Mouse (Mus musculus) MEL (cell line): ENCODE measurements at regions not wholly inside any gene's neighbourhood (a gene's known extent, or its start where the extent isn't known, plus 50 kb on each side); places are given as distances from the start of the nearest gene placed in this dataset.

Source experiments
- DNase-seq: peaks from one replicate; pipeline ENCODE4 v3.0.0; 2011; ENCODE audit warnings: low read depth, low spot score
- H3K27ac ChIP-seq: 2 replicates; pipeline ENCODE4 v1.5.1; 2012; ENCODE audit warnings: low read depth, mild to moderate bottlenecking, control low read depth, low read length, moderate library complexity; ENCODE audit not compliant: control insufficient read depth
- H3K27me3 ChIP-seq, 2 experiments: fragments of 150-350 bp in 1 of 2; sonication (generic) in 1 of 2; 2 replicates each; pipeline ENCODE4 v1.6.1; 2012; ENCODE audit warnings: low read length in 2 of 2, mild to moderate bottlenecking in 2 of 2, improper control_type of control experiment in 1 of 2, moderate library complexity in 1 of 2; ENCODE audit not compliant: insufficient read depth in 2 of 2, control insufficient read depth in 1 of 2
- H3K36me3 ChIP-seq, 2 experiments: 2 replicates each; pipeline ENCODE4 v1.6.1; 2012 to 2014; ENCODE audit warnings: low read length in 2 of 2, improper control_type of control experiment in 1 of 2, inconsistent platforms in 1 of 2, mild to moderate bottlenecking in 1 of 2; ENCODE audit not compliant: insufficient read depth in 2 of 2, control insufficient read depth in 1 of 2
- H3K4me1 ChIP-seq, 2 experiments: fragments of 150-350 bp in 1 of 2; sonication (generic) in 1 of 2; 2 replicates each; pipeline ENCODE4 v1.6.1; 2012; ENCODE audit warnings: low read length in 2 of 2, improper control_type of control experiment in 1 of 2, mild to moderate bottlenecking in 1 of 2; ENCODE audit not compliant: insufficient read depth in 2 of 2, control insufficient read depth in 1 of 2
- H3K4me3 ChIP-seq, 2 experiments: fragments of 150-350 bp in 1 of 2; sonication (generic) in 1 of 2; 2 replicates each; pipeline ENCODE4 v1.5.1; 2012; ENCODE audit warnings: low read depth in 2 of 2, low read length in 2 of 2, mild to moderate bottlenecking in 2 of 2, moderate library complexity in 2 of 2, control low read depth in 1 of 2, improper control_type of control experiment in 1 of 2; ENCODE audit not compliant: control insufficient read depth in 1 of 2, insufficient read depth in 1 of 2
- H3K79me2 ChIP-seq: 2 replicates; pipeline ENCODE4 v1.6.1; 2012; ENCODE audit warnings: mild to moderate bottlenecking, low read length, moderate library complexity; ENCODE audit not compliant: control insufficient read depth, poor library complexity, insufficient read depth
- H3K9ac ChIP-seq: 2 replicates; pipeline ENCODE4 v1.6.1; 2012; ENCODE audit warnings: low read depth, mild to moderate bottlenecking, control low read depth, low read length, moderate library complexity; ENCODE audit not compliant: control insufficient read depth, poor library complexity, severe bottlenecking
- H3K9me3 ChIP-seq: fragments of 150-350 bp; sonication (generic); replicated peaks from 2 replicates; pipeline ENCODE4 v1.6.1; 2012; ENCODE audit warnings: mild to moderate bottlenecking, low read length, improper control_type of control experiment, moderate library complexity; ENCODE audit not compliant: insufficient read depth
- CHD2 ChIP-seq: IDR thresholded peaks from 2 replicates; pipeline ENCODE4 v1.6.1; 2011; ENCODE audit warnings: low read length, improper control_type of control experiment
- E2F4 ChIP-seq: IDR thresholded peaks from 2 replicates; pipeline ENCODE4 v1.6.1; 2011; ENCODE audit warnings: low read depth, low read length, improper control_type of control experiment, borderline replicate concordance
- EP300 ChIP-seq, 2 experiments: IDR thresholded peaks; 2 replicates each; pipeline ENCODE4 v1.6.1; 2011; ENCODE audit warnings: improper control_type of control experiment in 2 of 2, low read length in 2 of 2, low read depth in 1 of 2, mild to moderate bottlenecking in 1 of 2
- GABPA ChIP-seq: IDR thresholded peaks from 2 replicates; pipeline ENCODE4 v1.6.1; 2012; ENCODE audit warnings: low read depth, mild to moderate bottlenecking, inconsistent platforms, low read length, improper control_type of control experiment, moderate library complexity
- GATA1 ChIP-seq: IDR thresholded peaks from 2 replicates; pipeline ENCODE4 v1.6.1; 2011; ENCODE audit warnings: low read depth, low read length, improper control_type of control experiment
- HCFC1 ChIP-seq: IDR thresholded peaks from 2 replicates; pipeline ENCODE4 v1.6.1; 2012; ENCODE audit warnings: low read depth, mild to moderate bottlenecking, inconsistent platforms, low read length, improper control_type of control experiment, moderate library complexity
- JUND ChIP-seq: IDR thresholded peaks from 2 replicates; pipeline ENCODE4 v1.6.1; 2011; ENCODE audit warnings: low read depth, mild to moderate bottlenecking, improper control_type of control experiment, low read length
- KAT2A ChIP-seq: conservative IDR thresholded peaks from 2 replicates; pipeline ENCODE4 v1.6.1; 2012; ENCODE audit warnings: low read depth, low read length, improper control_type of control experiment, inconsistent platforms
- MAFK ChIP-seq: IDR thresholded peaks from 2 replicates; pipeline ENCODE4 v1.6.1; 2011; ENCODE audit warnings: low read depth, mild to moderate bottlenecking, low read length, improper control_type of control experiment, borderline replicate concordance
- MAZ ChIP-seq: IDR thresholded peaks from 2 replicates; pipeline ENCODE4 v1.6.1; 2012; ENCODE audit warnings: low read depth, mild to moderate bottlenecking, inconsistent platforms, low read length, improper control_type of control experiment
- MEF2A ChIP-seq: IDR thresholded peaks from 2 replicates; pipeline ENCODE4 v1.6.1; 2014; ENCODE audit warnings: low read depth, mild to moderate bottlenecking, inconsistent platforms, low read length, improper control_type of control experiment; ENCODE audit not compliant: poor library complexity, insufficient replicate concordance, severe bottlenecking; ENCODE audit errors: extremely low read depth
- MYC ChIP-seq: IDR thresholded peaks from 2 replicates; pipeline ENCODE4 v1.6.1; 2011; ENCODE audit warnings: low read depth, mild to moderate bottlenecking, low read length, improper control_type of control experiment, moderate library complexity
- NELFE ChIP-seq: IDR thresholded peaks from 2 replicates; pipeline ENCODE4 v1.6.1; 2011; ENCODE audit warnings: low read depth, low read length, improper control_type of control experiment
- NRF1 ChIP-seq: IDR thresholded peaks from 2 replicates; pipeline ENCODE4 v1.6.1; 2014; ENCODE audit warnings: low read depth, mild to moderate bottlenecking, inconsistent platforms, low read length, improper control_type of control experiment, moderate library complexity; ENCODE audit not compliant: poor library complexity, insufficient read depth, severe bottlenecking
- RCOR1 ChIP-seq: IDR thresholded peaks from 2 replicates; pipeline ENCODE4 v1.6.1; 2012; ENCODE audit warnings: low read depth, mild to moderate bottlenecking, inconsistent platforms, low read length, improper control_type of control experiment
- SIN3A ChIP-seq: IDR thresholded peaks from 2 replicates; pipeline ENCODE4 v1.6.1; 2012; ENCODE audit warnings: low read length, improper control_type of control experiment, inconsistent platforms
- TAL1 ChIP-seq: IDR thresholded peaks from 2 replicates; pipeline ENCODE4 v1.6.1; 2012; ENCODE audit warnings: mild to moderate bottlenecking, inconsistent platforms, low read length, moderate library complexity, mixed read lengths
- TCF12 ChIP-seq: IDR thresholded peaks from 2 replicates; pipeline ENCODE4 v1.6.1; 2014; ENCODE audit warnings: low read depth, mild to moderate bottlenecking, inconsistent platforms, low read length, improper control_type of control experiment, moderate library complexity
- UBTF ChIP-seq: IDR thresholded peaks from 2 replicates; pipeline ENCODE4 v1.6.1; 2012; ENCODE audit warnings: low read depth, mild to moderate bottlenecking, inconsistent platforms, low read length, improper control_type of control experiment, moderate library complexity, borderline replicate concordance; ENCODE audit not compliant: insufficient read depth
- ZC3H11A ChIP-seq: IDR thresholded peaks from 2 replicates; pipeline ENCODE4 v1.6.1; 2012; ENCODE audit warnings: low read depth, mild to moderate bottlenecking, inconsistent platforms, low read length, improper control_type of control experiment

GRCm38 (mm10) chr17:4265946-4266345, 569.9 kb upstream of the Nox3 start:
- Histone ChIP-seq H3K4me1 (no peaks in the 10 kb centered on the region), H3K4me3 (no peak overlapping the region), H3K9ac (no peak overlapping the region), H3K27me3 (no peaks in the 10 kb centered on the region; a peak in 1 of 4 replicates), H3K9me3 (no peaks in the 10 kb centered on the region), H3K79me2 (no peaks in the 10 kb centered on the region), H3K27ac (no peak overlapping the region), H3K36me3 (no peaks in the 10 kb centered on the region)
- no peak for DNase-seq
- TF ChIP-seq JUND (no peak), ZC3H11A (no peak), CHD2 (no peak), UBTF (no peak)

- TF ChIP-seq NRF1 (no peak), MAFK (no peak), SIN3A (no peak), GABPA (no peak), E2F4 (no peak), GATA1 (no peak), NELFE (no peak), CHD2 (no peak), MYC (no peak), EP300 (IDR thresholded peaks at IDR 0.05; ENCODE audit: low read depth in 1 of 2, low read length in 2 of 2) (no peak), TCF12 (no peak), KAT2A (no peak), TAL1 (no peak), HCFC1 (no peak), UBTF (no peak), MEF2A (no peak), MAZ (no peak), RCOR1 (no peak)
- no peaks in the 10 kb centered on the region for H3K79me2 ChIP-seq
- no peaks in the 10 kb centered on the region for H3K4me1 ChIP-seq
- H3K27ac ChIP-seq, result no peak overlapping the region
- H3K9me3 ChIP-seq, result no peaks in the 10 kb centered on the region
- no peak overlapping the region for H3K9ac ChIP-seq
- H3K36me3 ChIP-seq, result no peaks in the 10 kb centered on the region
- DNase-seq, result no peak
- no peaks in the 10 kb centered on the region; a peak in 1 of 4 replicates for H3K27me3 ChIP-seq
- H3K4me3 ChIP-seq, result no peak overlapping the region
Measured at GRCm38 (mm10) chr17:4266487-4266886, 570.4 kb upstream of the Nox3 start.
